18 mouse cellular contexts compared by ENCODE assay signal in genomic region chr13:9880401-9880800, GRCm38 (mm10).
"Had no signal": no experiment of that assay in that cellular context is flagged by ENCODE, and none has a peak within 500 bp of the region (broad histone marks: within the 10 kb centered on the region; RNA-seq: fewer than 3 reads in every experiment).

No protein-coding gene starts in this region.

- ATAC-seq: liver, postnatal 0 days; lung, postnatal 0 days had no signal

- DNase-seq: liver, postnatal 0 days; lung, adult 2 months; lung, postnatal 14 days; lung, postnatal 36 days; midbrain, embryonic 14.5 days; right cerebral cortex, postnatal 14 days; thymus, adult 2 months; thymus, postnatal 25 days; thymus, postnatal 4 days had no signal

- H3K9me3 ChIP-seq: liver, embryonic 15.5 days; lung, embryonic 15.5 days; megakaryocyte, embryonic 14.5 days; midbrain, embryonic 12.5 days; neural tube, embryonic 13.5 days; stomach, embryonic 15.5 days had no signal

- H3K9ac ChIP-seq: liver, embryonic 15.5 days; liver, postnatal 0 days; lung, embryonic 15.5 days; midbrain, embryonic 12.5 days; neural tube, embryonic 13.5 days; stomach, embryonic 15.5 days had no signal

- H3K27ac ChIP-seq: liver, embryonic 15.5 days; lung, embryonic 15.5 days; macrophage; midbrain, embryonic 12.5 days; neural tube, embryonic 13.5 days; stomach, embryonic 15.5 days; stomach, postnatal 0 days had no signal

- H3K4me2 ChIP-seq: liver, embryonic 15.5 days; lung, embryonic 15.5 days; midbrain, embryonic 12.5 days; neural tube, embryonic 13.5 days; stomach, embryonic 15.5 days had no signal

- H3K36me3 ChIP-seq: liver, embryonic 15.5 days; lung, embryonic 15.5 days; midbrain, embryonic 12.5 days; neural tube, embryonic 13.5 days; stomach, embryonic 15.5 days had no signal

- H3K4me3 ChIP-seq: liver, embryonic 15.5 days; lung, embryonic 15.5 days; megakaryocyte, embryonic 14.5 days; midbrain, embryonic 12.5 days; neural tube, embryonic 13.5 days; stomach, embryonic 15.5 days had no signal

- H3K27me3 ChIP-seq: liver, embryonic 15.5 days; lung, embryonic 15.5 days; megakaryocyte, embryonic 14.5 days; midbrain, embryonic 12.5 days; neural tube, embryonic 13.5 days; stomach, embryonic 15.5 days had no signal

- H3K4me1 ChIP-seq: liver, embryonic 15.5 days; megakaryocyte, embryonic 14.5 days; midbrain, embryonic 12.5 days; neural tube, embryonic 13.5 days; stomach, embryonic 15.5 days had no signal
